Mouse (Mus musculus): ENCODE data around the gene Iffo1. TPM values are rescaled to one million over a fixed set of nuclear protein-coding genes. Genes with fewer than 3 reads are reported as not detected.
"Not testable (repeated sequence)": the region's sequence is repeated elsewhere in the genome, so short reads cannot be mapped to it uniquely, and the experiment has no call there.

Iffo1 gene
- polyA plus RNA-seq, 1 experiment from 2014 or later = 11.9 TPM

- H3K4me3 ChIP-seq = no peak overlapping the region
- peaks cover 9% of the 10 kb centered on the region for H3K4me1 ChIP-seq
- no peaks in the 10 kb centered on the region for H3K27me3 ChIP-seq
- no peak overlapping the region for H3K27ac ChIP-seq
- no peak overlapping the region for H3K9ac ChIP-seq
- no peak for ATAC-seq
- no peaks in the 10 kb centered on the region for H3K9me3 ChIP-seq (replicated peaks)
- WGBS = 86% methylated on average over 8 of the region's 8 CpGs
- H3K36me3 ChIP-seq (ENCODE audit: poor library complexity, severe bottlenecking) = peaks cover 67% of the 10 kb centered on the region
- no peak overlapping the region for H3K4me2 ChIP-seq
Observed at GRCm38 (mm10) chr6:125155262-125155661, 10.2 kb downstream of the Iffo1 start.

- Histone ChIP-seq H3K4me2 (no peak overlapping the region), H3K4me1 (peaks cover 19% of the 10 kb centered on the region), H3K27me3 (no peaks in the 10 kb centered on the region), H3K4me3 (no peak overlapping the region), H3K9me3 (replicated peaks) (no peaks in the 10 kb centered on the region), H3K27ac (no peak overlapping the region), H3K9ac (no peak overlapping the region), H3K36me3 (ENCODE audit: poor library complexity, severe bottlenecking) (peaks cover 69% of the 10 kb centered on the region)
- no peak for ATAC-seq
- WGBS = 90% methylated on average over 3 of the region's 3 CpGs
Observed at GRCm38 (mm10) chr6:125156491-125156890, 11.4 kb downstream of the Iffo1 start.

DNA sequence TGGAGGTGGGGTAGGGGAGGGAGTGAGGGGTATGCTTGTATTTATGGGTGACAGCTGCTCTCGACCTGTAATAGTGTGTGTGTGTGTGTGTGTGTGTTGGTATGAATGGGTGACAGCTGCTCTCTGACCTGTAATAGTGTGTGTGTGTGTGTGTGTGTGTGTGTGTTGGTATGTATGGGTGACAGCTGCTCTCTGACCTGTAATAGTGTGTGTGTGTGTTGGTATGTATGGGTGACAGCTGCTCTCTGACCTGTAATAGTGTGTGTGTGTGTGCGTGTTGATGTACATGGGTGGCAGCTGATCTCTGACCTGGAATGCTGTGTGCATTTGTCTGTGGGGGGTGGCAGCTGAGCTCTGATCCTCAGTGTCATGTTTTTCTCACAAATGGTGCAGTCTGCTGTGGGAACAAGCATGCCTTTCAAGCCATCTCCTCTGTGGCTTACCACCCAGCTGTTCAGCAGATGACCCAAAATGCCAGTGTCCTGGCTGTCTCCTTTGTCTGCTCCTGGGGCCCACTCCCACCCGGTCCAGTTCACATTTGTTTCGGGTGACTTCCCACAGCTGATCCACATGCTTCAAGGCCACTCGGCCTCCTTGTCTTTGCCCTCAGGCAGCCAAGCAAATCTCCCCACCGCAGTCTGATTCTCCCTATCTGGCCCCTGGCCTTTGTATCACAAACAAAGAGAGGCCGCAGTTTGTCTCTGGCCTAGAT is 12.0 kb downstream of the Iffo1 start:
- ATAC-seq = no peak
- H3K27ac ChIP-seq = peak overlapping the region; percentile 51
- peaks cover 24% of the 10 kb centered on the region for H3K4me1 ChIP-seq
- no peak overlapping the region for H3K4me3 ChIP-seq
- H3K27me3 ChIP-seq = no peaks in the 10 kb centered on the region
- no peak overlapping the region for H3K4me2 ChIP-seq
- H3K36me3 ChIP-seq (ENCODE audit: poor library complexity, severe bottlenecking) = peaks cover 68% of the 10 kb centered on the region
- H3K9ac ChIP-seq = peak overlapping the region; percentile 43
- WGBS = 29% methylated on average over 7 of the region's 7 CpGs
- no peaks in the 10 kb centered on the region for H3K9me3 ChIP-seq (replicated peaks)

GRCm38 (mm10) chr6:125158944-125159492 is 14.0 kb downstream of the Iffo1 start:
- Histone ChIP-seq H3K9ac (no peak overlapping the region), H3K27ac (no peak overlapping the region), H3K36me3 (ENCODE audit: poor library complexity, severe bottlenecking) (peaks cover 67% of the 10 kb centered on the region), H3K9me3 (replicated peaks) (no peaks in the 10 kb centered on the region), H3K4me2 (no peak overlapping the region), H3K4me3 (no peak overlapping the region), H3K4me1 (peaks cover 40% of the 10 kb centered on the region), H3K27me3 (no peaks in the 10 kb centered on the region)
- no peak for ATAC-seq
- WGBS = 85% methylated on average over 15 of the region's 15 CpGs

GRCm38 (mm10) chr6:125159773-125160557 is 14.9 kb downstream of the Iffo1 start:
- Histone ChIP-seq H3K4me3 (no peak overlapping the region), H3K36me3 (ENCODE audit: poor library complexity, severe bottlenecking) (peaks cover 67% of the 10 kb centered on the region), H3K27ac (peak overlapping the region; percentile 58), H3K9me3 (replicated peaks) (no peaks in the 10 kb centered on the region), H3K4me2 (no peak overlapping the region), H3K4me1 (peaks cover 45% of the 10 kb centered on the region), H3K9ac (0 out of 2 replicates have a peak overlapping the region, but pooled peaks have one; percentile 13), H3K27me3 (no peaks in the 10 kb centered on the region)
- WGBS = 86% methylated on average over 7 of the region's 7 CpGs
- no peak for ATAC-seq

DNA sequence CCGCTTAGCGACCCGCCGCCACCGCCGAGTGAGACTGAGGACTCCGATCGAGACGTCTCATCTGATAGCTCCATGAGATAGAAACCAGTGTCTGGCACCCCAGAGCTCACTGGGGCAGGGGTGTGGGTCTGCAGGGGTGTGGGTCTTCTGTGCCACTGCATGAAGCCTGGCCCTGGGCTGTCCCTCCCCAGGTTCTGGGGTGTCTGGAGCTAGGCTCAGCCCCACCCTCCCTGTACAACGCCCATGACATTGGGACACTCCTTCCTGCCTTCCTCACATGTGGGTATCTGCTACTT is 15.5 kb downstream of the Iffo1 start:
- H3K36me3 ChIP-seq (ENCODE audit: poor library complexity, severe bottlenecking) = peaks cover 67% of the 10 kb centered on the region
- H3K9ac ChIP-seq = 0 out of 2 replicates have a peak overlapping the region, but pooled peaks have one; percentile 13

GRCm38 (mm10) chr6:125160854-125161760 is 16.1 kb downstream of the Iffo1 start:
- no peaks in the 10 kb centered on the region for H3K27me3 ChIP-seq
- 0 out of 2 replicates have a peak overlapping the region, but pooled peaks have one; percentile 10 for H3K9ac ChIP-seq
- H3K27ac ChIP-seq = peak overlapping the region; percentile 58
- peaks cover 63% of the 10 kb centered on the region for H3K36me3 ChIP-seq (ENCODE audit: poor library complexity, severe bottlenecking)
- H3K9me3 ChIP-seq (replicated peaks) = no peaks in the 10 kb centered on the region
- H3K4me2 ChIP-seq = peak overlapping the region; percentile 20; the same call in 1 of the 2 replicates
- ATAC-seq = no peak
- no peak overlapping the region for H3K4me3 ChIP-seq
- WGBS = 13% methylated on average over 22 of the region's 22 CpGs
- H3K4me1 ChIP-seq = peaks cover 50% of the 10 kb centered on the region

More for the DNA sequence above, 15.5 kb downstream of the Iffo1 start:
- Histone ChIP-seq H3K27me3 (no peaks in the 10 kb centered on the region), H3K27ac (peak overlapping the region; percentile 58), H3K4me3 (no peak overlapping the region), H3K4me2 (no peak overlapping the region), H3K4me1 (peaks cover 45% of the 10 kb centered on the region), H3K9me3 (replicated peaks) (no peaks in the 10 kb centered on the region)
- 52% methylated on average over 10 of the region's 10 CpGs for WGBS
- ATAC-seq = no peak

DNA sequence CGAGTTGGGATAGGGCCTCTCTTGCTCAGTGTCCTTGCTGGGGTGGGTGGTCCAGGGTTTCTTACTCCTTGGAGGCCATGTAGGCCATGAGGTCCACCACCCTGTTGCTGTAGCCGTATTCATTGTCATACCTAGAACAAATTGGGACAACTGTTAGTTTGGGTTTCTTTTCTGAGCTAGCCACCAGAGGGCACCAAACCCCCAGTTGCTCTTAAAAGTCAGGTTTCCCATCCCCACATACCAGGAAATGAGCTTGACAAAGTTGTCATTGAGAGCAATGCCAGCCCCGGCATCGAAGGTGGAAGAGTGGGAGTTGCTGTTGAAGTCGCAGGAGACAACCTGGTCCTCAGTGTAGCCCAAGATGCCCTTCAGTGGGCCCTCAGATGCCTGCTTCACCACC is 16.9 kb downstream of the Iffo1 start:
- 4% methylated on average over 4 of the region's 5 CpGs for WGBS
- H3K9me3 ChIP-seq (replicated peaks); H3K27ac ChIP-seq; H3K27me3 ChIP-seq; H3K4me3 ChIP-seq; H3K9ac ChIP-seq; ATAC-seq: not testable (repeated sequence)
- H3K4me2 ChIP-seq = 0 out of 2 replicates have a peak overlapping the region, but pooled peaks have one; percentile 37
- peaks cover 62% of the 10 kb centered on the region for H3K36me3 ChIP-seq (ENCODE audit: poor library complexity, severe bottlenecking)
- H3K4me1 ChIP-seq = peaks cover 58% of the 10 kb centered on the region

GRCm38 (mm10) chr6:125162615-125163305 is 17.7 kb downstream of the Iffo1 start:
- not testable (repeated sequence) for H3K27ac ChIP-seq; ATAC-seq; H3K9ac ChIP-seq; H3K4me3 ChIP-seq; H3K27me3 ChIP-seq; H3K9me3 ChIP-seq (replicated peaks)
- Histone ChIP-seq H3K4me2 (peak overlapping the region; percentile 37), H3K4me1 (peaks cover 61% of the 10 kb centered on the region), H3K36me3 (ENCODE audit: poor library complexity, severe bottlenecking) (peaks cover 68% of the 10 kb centered on the region)
- WGBS = 73% methylated on average over 13 of the region's 16 CpGs

GRCm38 (mm10) chr6:125163801-125164657 is 19.0 kb downstream of the Iffo1 start:
- no peaks in the 10 kb centered on the region for H3K27me3 ChIP-seq
- no peaks in the 10 kb centered on the region for H3K9me3 ChIP-seq (replicated peaks)
- ATAC-seq = no peak
- H3K4me1 ChIP-seq = peaks cover 64% of the 10 kb centered on the region
- H3K4me2 ChIP-seq = peak overlapping the region; percentile 98
- 2% methylated on average over 20 of the region's 20 CpGs for WGBS
- H3K4me3 ChIP-seq = peak overlapping the region; percentile 96
- peak overlapping the region; percentile 89 for H3K27ac ChIP-seq
- H3K36me3 ChIP-seq (ENCODE audit: poor library complexity, severe bottlenecking) = peaks cover 70% of the 10 kb centered on the region
- peak overlapping the region; percentile 99 for H3K9ac ChIP-seq

Measured in forebrain, embryonic 13.5 days (tissue).